Mouse (Mus musculus) limb, embryonic 12.5 days (tissue): ENCODE data around the gene Map3k15. TPM values are rescaled to one million over a fixed set of nuclear protein-coding genes. Genes with fewer than 3 reads are reported as not detected.

Source experiments
- ATAC-seq: fragments of 200-750 bp; cut with Nextera tagmentation; 2 replicates; pipeline ENCODE4 v1.8.0; 2017; ENCODE audit warnings: low read depth, moderate TSS enrichment; ENCODE audit not compliant: insufficient number of reproducible peaks, insufficient read depth, low FRiP score, low TSS enrichment
- H3K27ac ChIP-seq: fragments of 300-500 bp; sonication (generic); 2 replicates; pipeline ENCODE4 v1.5.1; 2016; ENCODE audit warnings: mild to moderate bottlenecking, moderate library complexity
- H3K27me3 ChIP-seq: fragments of 300-500 bp; sonication (generic); 2 replicates; pipeline ENCODE4 v1.6.1; 2016; ENCODE audit warnings: mild to moderate bottlenecking, moderate library complexity
- H3K36me3 ChIP-seq: fragments of 300-500 bp; sonication (generic); 2 replicates; pipeline ENCODE4 v1.6.1; 2016; ENCODE audit warnings: mild to moderate bottlenecking, moderate library complexity
- H3K4me1 ChIP-seq: fragments of 300-500 bp; sonication (generic); replicated peaks from 2 replicates; pipeline ENCODE4 v1.6.1; 2016
- H3K4me2 ChIP-seq: fragments of 300-500 bp; sonication (generic); 2 replicates; pipeline ENCODE4 v1.6.1; 2016; ENCODE audit warnings: mild to moderate bottlenecking, moderate library complexity
- H3K4me3 ChIP-seq: fragments of 300-500 bp; sonication (generic); replicated peaks from 2 replicates; pipeline ENCODE4 v1.5.1; 2016; ENCODE audit warnings: mild to moderate bottlenecking
- H3K9ac ChIP-seq: fragments of 300-500 bp; sonication (generic); replicated peaks from 2 replicates; pipeline ENCODE4 v1.6.1; 2016; ENCODE audit warnings: mild to moderate bottlenecking, moderate library complexity
- H3K9me3 ChIP-seq: fragments of 300-500 bp; sonication (generic); 2 replicates; pipeline ENCODE4 v1.6.1; 2016; ENCODE audit warnings: mild to moderate bottlenecking, moderate library complexity
- WGBS: fragments of 180-500 bp; shearing (Covaris S2); methylation state at CpG from one replicate; pipeline ENCODE4 v1.1.7; 2016; 5-methylcytosine and 5-hydroxymethylcytosine counted together
- polyA plus RNA-seq: library from polyadenylated mRNA; unstranded; fragments of >200 nt; fragmentation: Nextera tagmentation; extraction: Ambion mirVana; gene quantifications from 2 replicates; pipeline ENCODE4 v1.2.1, GENCODE M21; 2016

The Map3k15 gene
- polyA plus RNA-seq, 1 experiment from 2014 or later: 0.19 TPM

DNA sequence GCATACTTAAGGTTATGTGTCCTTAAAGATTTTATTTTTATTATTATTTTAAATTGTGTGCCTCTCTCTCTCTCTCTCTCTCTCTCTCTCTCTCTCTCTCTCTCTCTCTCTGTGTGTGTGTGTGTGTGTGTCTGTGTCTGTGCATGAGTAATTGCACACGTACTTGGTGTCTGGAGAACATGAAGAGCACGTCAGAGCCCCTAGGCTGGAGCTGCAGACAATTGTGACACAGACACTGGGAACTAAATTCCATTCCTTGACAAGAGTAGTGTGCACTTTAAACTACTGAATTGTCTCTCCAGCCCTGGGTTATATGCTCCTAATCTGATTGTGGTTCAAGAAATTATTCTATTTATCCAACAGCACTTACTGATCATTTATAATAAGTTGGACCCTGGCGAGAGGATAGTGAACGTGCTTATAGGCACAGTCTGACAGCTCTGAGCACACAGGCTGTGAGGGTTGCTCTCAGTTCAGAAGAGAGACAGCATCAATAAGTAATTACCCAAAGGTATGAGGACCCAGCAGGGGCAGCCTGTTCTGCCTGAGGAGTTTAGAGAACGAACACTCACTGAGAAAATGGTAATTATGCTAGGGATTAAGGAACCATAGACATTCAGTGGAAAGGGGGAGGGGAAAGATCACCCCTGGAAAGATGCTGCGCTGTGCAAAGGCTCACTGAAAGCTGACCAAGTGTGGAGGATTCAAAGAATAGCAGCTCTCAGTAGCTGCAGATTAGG, 178.2 kb downstream of the Map3k15 start:
- Histone ChIP-seq H3K9ac (no peak overlapping the region), H3K4me1 (no peaks in the 10 kb centered on the region), H3K27me3 (peaks cover 20% of the 10 kb centered on the region), H3K4me2 (no peak overlapping the region), H3K4me3 (no peak overlapping the region), H3K9me3 (no peaks in the 10 kb centered on the region), H3K36me3 (no peaks in the 10 kb centered on the region), H3K27ac (no peak overlapping the region)
- 43% methylated on average over 6 of the region's 6 CpGs for WGBS
- ATAC-seq: no peak

DNA sequence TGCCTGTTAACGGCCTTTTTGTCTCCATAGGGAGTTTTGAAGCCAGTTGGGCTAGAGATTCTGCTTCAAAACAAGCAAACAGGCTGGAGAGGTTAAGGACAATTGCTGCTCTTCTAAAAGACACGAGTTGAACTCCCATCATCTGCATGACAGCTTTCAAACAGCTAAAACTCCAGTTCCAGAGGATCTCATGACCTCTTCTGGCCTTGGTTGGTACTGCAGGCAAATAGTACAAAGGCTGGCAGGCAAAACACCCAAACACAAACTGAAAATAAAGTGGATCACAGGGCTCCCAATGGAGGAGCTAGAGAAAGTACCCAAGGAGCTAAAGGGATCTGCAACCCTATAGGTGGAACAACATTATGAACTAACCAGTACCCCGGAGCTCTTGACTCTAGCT, 181.9 kb downstream of the Map3k15 start:
- H3K9me3 ChIP-seq: no peaks in the 10 kb centered on the region
- no peak for ATAC-seq
- H3K27me3 ChIP-seq: peaks cover 17% of the 10 kb centered on the region
- WGBS: 23% methylated on average over 3 of the region's 3 CpGs
- H3K4me1 ChIP-seq: no peaks in the 10 kb centered on the region
- no peak overlapping the region for H3K4me3 ChIP-seq
- H3K27ac ChIP-seq: no peak overlapping the region
- H3K4me2 ChIP-seq: no peak overlapping the region
- no peak overlapping the region for H3K9ac ChIP-seq
- no peaks in the 10 kb centered on the region for H3K36me3 ChIP-seq

Other genes starting within 250 kb of the Map3k15 start
- gene Pdha1, start 150.0 kb downstream of the Map3k15 start, polyA plus RNA-seq: 81.1 and 84.3 TPM in 2 replicates